Mouse (Mus musculus) liver, postnatal 0 days (tissue): ENCODE data around the gene Dkk2. TPM values are rescaled to one million over a fixed set of nuclear protein-coding genes. Genes with fewer than 3 reads are reported as not detected.

ENCODE experiments used
- ATAC-seq: fragments of 200-750 bp; cut with Nextera tagmentation; 2 replicates; pipeline ENCODE4 v1.8.0; 2017; ENCODE audit warnings: mild to moderate bottlenecking, moderate library complexity
- DNase-seq: peaks from one replicate; pipeline ENCODE4 v3.0.0-alpha.2; 2016
- H3K27ac ChIP-seq: fragments of 300-500 bp; sonication (generic); 2 replicates; pipeline ENCODE4 v1.5.1; 2014; ENCODE audit warnings: antibody characterized with exemption, moderate library complexity, mild to moderate bottlenecking, low read depth
- H3K27me3 ChIP-seq: fragments of 300-500 bp; sonication (generic); 2 replicates; pipeline ENCODE4 v1.6.1; 2014; ENCODE audit warnings: low read length, control low read depth, mixed read lengths; ENCODE audit not compliant: insufficient read depth
- H3K36me3 ChIP-seq: fragments of 300-500 bp; sonication (generic); replicated peaks from 2 replicates; pipeline ENCODE4 v1.6.1; 2014; ENCODE audit warnings: mild to moderate bottlenecking, control low read depth, low read length, moderate library complexity, mixed read lengths; ENCODE audit not compliant: insufficient read depth
- H3K4me1 ChIP-seq: fragments of 300-500 bp; sonication (generic); 2 replicates; pipeline ENCODE4 v1.6.1; 2014; ENCODE audit warnings: antibody characterized with exemption, mild to moderate bottlenecking, control low read depth; ENCODE audit not compliant: insufficient read depth
- H3K4me2 ChIP-seq: fragments of 300-500 bp; sonication (generic); 2 replicates; pipeline ENCODE4 v1.6.1; 2014; ENCODE audit warnings: low read depth, mild to moderate bottlenecking, low read length, moderate library complexity, mixed read lengths
- H3K4me3 ChIP-seq: fragments of 300-500 bp; sonication (generic); 2 replicates; pipeline ENCODE4 v1.5.1; 2014; ENCODE audit warnings: low read depth, low read length
- H3K9ac ChIP-seq: fragments of 300-500 bp; sonication (generic); replicated peaks from 2 replicates; pipeline ENCODE4 v1.6.1; 2014; ENCODE audit warnings: mild to moderate bottlenecking, moderate library complexity
- H3K9me3 ChIP-seq: fragments of 300-500 bp; sonication (generic); 2 replicates; pipeline ENCODE4 v1.6.1; 2016; ENCODE audit warnings: mild to moderate bottlenecking, control low read depth, low read length, mixed read lengths
- CTCF ChIP-seq: sonication (generic); IDR thresholded peaks from 2 replicates; pipeline ENCODE4 v1.5.1; 2016; ENCODE audit warnings: antibody characterized with exemption, low read depth
- EP300 ChIP-seq: IDR thresholded peaks from 2 replicates; pipeline ENCODE4 v1.6.1; 2016; ENCODE audit warnings: antibody characterized with exemption, low read depth, mild to moderate bottlenecking
- WGBS: fragments of 180-500 bp; shearing (Covaris S2); extraction: QIAGEN DNeasy Blood & Tissue Kit; methylation state at CpG from one replicate; pipeline ENCODE4 v1.1.7; 2014; ENCODE audit not compliant: insufficient replicate concordance; 5-methylcytosine and 5-hydroxymethylcytosine counted together
- polyA plus RNA-seq: library from polyadenylated mRNA; unstranded; fragments of >200 nt; fragmentation: Nextera tagmentation; extraction: Ambion mirVana; gene quantifications from 2 replicates; pipeline ENCODE4 v1.2.1, GENCODE M21; 2015

Dkk2 gene
- polyA plus RNA-seq, 1 experiment from 2014 or later, result 0.02 TPM

DNA sequence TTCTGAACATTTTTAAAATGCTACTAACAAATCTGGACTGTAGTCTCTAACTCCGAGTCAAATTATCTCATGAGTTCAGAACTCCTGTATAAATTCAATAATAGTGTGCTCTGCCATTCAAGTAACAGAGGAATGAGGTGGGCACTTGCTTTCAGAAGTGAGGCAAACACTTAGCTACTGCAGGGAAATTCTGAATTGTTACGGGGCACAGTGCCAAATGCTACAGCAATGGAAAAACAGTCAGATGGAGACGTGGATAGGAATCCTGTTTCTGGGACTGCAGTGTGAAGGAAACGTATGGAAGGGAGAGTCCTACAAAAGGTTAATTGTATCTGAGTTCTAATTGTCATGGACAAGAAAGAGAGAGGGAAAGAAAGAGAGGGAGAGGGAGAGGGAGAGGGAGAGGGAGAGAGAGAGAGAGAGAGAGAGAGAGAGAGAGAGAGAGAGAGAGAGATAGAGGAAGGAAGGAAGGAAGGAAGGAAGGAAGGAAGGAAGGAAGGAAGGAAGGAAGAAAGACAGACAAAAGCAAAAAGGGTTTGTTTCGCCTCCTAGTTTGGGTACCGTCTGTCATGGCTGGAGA is 64.4 kb downstream of the Dkk2 start:
- Histone ChIP-seq H3K27ac (no peak overlapping the region), H3K4me2 (no peak overlapping the region), H3K36me3 (no peaks in the 10 kb centered on the region), H3K4me3 (no peak overlapping the region), H3K9me3 (no peaks in the 10 kb centered on the region), H3K27me3 (no peaks in the 10 kb centered on the region), H3K9ac (no peak overlapping the region), H3K4me1 (no peaks in the 10 kb centered on the region)
- TF ChIP-seq CTCF, result no peak
- TF ChIP-seq EP300, result no peak
- WGBS, result 70% methylated on average over 6 of the region's 6 CpGs
- DNase-seq (no peak), ATAC-seq (no peak)

DNA sequence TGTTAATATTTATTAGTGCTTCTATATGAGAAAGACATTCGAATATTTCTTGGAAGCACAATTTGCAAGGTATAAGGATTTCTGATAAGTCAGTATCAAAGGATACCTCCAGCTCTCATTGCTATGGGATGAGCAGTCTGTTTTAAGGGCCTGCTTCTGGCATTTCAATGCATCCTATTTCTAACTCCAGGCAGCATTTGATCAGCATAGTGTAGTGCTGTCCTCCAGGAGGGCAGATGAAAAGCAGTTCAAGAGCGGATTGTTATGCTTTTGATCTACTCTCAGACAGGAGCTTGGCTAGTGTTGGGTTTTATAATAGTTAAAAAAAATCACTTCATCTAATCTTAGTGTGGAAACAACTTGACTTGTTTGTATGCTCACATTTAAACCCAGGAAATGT is 73.7 kb downstream of the Dkk2 start:
- ATAC-seq (no peak), DNase-seq (no peak)
- Histone ChIP-seq H3K9ac (no peak overlapping the region), H3K4me1 (no peaks in the 10 kb centered on the region), H3K4me2 (no peak overlapping the region), H3K27me3 (no peaks in the 10 kb centered on the region), H3K36me3 (no peaks in the 10 kb centered on the region), H3K4me3 (no peak overlapping the region), H3K27ac (no peak overlapping the region), H3K9me3 (no peaks in the 10 kb centered on the region)
- no peak for TF ChIP-seq EP300
- WGBS, result 77% methylated on average over 2 of the region's 2 CpGs

DNA sequence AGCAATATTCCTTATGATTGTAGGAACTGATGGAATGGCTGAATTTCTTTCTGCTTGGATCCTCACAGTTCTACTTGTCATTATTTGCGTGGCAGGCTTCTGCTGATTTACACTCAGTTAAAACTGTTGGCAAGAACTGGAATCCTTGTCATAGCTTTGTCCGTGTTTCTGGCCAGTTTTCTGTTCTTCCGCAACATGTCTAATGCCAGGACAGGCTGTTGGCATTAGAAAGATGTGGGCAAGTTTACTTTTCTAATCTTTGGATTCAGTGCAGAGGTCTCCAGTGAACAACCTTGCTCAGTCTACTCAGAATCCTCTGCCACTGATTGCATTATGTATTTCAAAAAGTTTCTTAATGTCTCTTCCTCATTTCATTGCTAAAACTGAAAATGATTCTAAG is 83.8 kb downstream of the Dkk2 start:
- TF ChIP-seq EP300, result no peak
- no peak for TF ChIP-seq CTCF
- ATAC-seq (no peak), DNase-seq (no peak)
- Histone ChIP-seq H3K36me3 (no peaks in the 10 kb centered on the region), H3K27ac (no peak overlapping the region), H3K4me3 (no peak overlapping the region), H3K9me3 (no peaks in the 10 kb centered on the region), H3K4me2 (no peak overlapping the region), H3K9ac (no peak overlapping the region), H3K27me3 (no peaks in the 10 kb centered on the region), H3K4me1 (no peaks in the 10 kb centered on the region)
- WGBS, result 76% methylated on average over 3 of the region's 3 CpGs

DNA sequence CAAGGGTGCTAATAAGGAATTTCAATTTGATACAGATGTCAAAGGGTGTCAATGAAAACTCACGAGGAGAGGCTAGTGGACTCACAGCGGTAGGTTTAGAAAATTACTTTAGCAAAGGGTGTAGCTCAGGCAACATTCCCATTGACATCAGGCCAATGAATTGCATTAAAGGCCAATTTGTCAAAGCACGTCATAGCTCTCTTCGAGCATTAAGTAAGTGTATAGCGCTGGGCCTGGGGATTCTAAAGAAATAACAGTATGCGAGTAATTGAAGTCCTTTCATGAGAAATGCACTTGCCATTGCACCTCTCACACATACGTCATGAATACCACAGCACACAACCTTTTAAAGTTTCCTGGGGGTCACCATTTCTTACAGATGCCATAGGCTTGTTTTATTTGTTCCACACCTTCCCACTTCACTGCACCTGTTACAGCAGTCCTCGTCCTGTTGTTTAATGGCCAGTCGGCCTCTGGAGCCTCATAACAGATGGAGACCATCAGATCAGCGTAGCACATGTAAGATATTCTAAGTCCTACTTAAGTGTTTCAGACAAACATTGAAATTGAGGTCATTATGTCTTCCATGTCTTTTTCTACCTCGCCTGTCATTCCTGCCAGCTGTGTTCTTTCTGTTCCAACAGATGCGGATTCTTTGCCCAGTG is 101.9 kb downstream of the Dkk2 start:
- H3K27ac ChIP-seq, result no peak overlapping the region
- DNase-seq (no peak), ATAC-seq (no peak)
- no peak overlapping the region for H3K9ac ChIP-seq
- WGBS, result 78% methylated on average over 12 of the region's 12 CpGs
- no peaks in the 10 kb centered on the region for H3K4me1 ChIP-seq
- H3K4me3 ChIP-seq, result no peak overlapping the region
- no peak for TF ChIP-seq EP300
- H3K27me3 ChIP-seq, result no peaks in the 10 kb centered on the region
- no peaks in the 10 kb centered on the region for H3K36me3 ChIP-seq
- no peaks in the 10 kb centered on the region for H3K9me3 ChIP-seq
- no peak overlapping the region for H3K4me2 ChIP-seq

DNA sequence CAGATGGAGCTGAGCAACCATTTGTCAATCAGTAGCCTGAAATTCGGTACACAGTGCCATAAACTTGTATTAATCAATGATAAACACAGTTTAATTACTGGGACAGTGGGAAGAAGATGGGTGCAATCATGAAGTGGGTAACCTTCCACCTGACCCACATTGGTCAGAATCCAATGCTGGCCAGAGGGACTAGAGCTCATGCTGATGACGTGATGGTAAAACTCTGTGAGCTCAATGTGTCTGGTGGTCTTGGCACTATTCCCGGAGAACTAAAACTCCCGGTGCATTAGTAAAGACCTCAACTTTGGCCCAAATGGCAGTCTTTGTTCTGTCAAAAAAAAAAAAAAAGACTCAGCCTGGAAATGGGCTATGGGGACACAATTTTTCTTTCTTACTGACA is 116.9 kb downstream of the Dkk2 start:
- H3K4me2 ChIP-seq, result no peak overlapping the region
- no peak overlapping the region for H3K4me3 ChIP-seq
- no peaks in the 10 kb centered on the region for H3K9me3 ChIP-seq
- DNase-seq (no peak), ATAC-seq (no peak)
- H3K36me3 ChIP-seq, result no peaks in the 10 kb centered on the region
- 77% methylated on average over 4 of the region's 4 CpGs for WGBS
- no peak for TF ChIP-seq CTCF
- TF ChIP-seq EP300, result no peak
- no peak overlapping the region for H3K27ac ChIP-seq
- H3K9ac ChIP-seq, result no peak overlapping the region
- no peaks in the 10 kb centered on the region for H3K27me3 ChIP-seq
- no peaks in the 10 kb centered on the region for H3K4me1 ChIP-seq

DNA sequence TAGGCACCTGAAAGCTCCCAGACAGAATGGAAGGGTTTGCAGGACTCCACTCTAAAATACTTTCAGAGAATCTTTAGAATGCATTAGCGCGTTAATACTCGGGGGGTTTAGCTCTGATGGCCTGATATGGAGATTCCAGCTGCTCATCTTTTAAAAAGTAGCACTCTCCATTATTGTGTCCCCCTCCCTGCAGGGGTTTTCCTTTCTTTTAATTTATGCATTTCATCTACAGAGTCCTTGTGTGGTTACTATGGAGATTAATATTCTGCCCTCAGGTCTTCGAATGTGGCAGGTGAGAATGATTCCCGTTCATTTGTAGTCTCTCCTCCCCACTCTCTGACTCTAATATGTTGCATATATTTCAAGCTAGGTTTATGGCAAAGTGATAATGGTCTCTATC is 117.6 kb downstream of the Dkk2 start:
- Histone ChIP-seq H3K9ac (no peak overlapping the region), H3K36me3 (no peaks in the 10 kb centered on the region), H3K9me3 (no peaks in the 10 kb centered on the region), H3K4me3 (no peak overlapping the region), H3K4me1 (no peaks in the 10 kb centered on the region), H3K4me2 (no peak overlapping the region), H3K27ac (no peak overlapping the region), H3K27me3 (no peaks in the 10 kb centered on the region)
- TF ChIP-seq EP300 (no peak), CTCF (no peak)
- 84% methylated on average over 5 of the region's 5 CpGs for WGBS
- no peak for DNase-seq
- ATAC-seq, result no peak
